Mouse (Mus musculus) megakaryocyte-erythroid progenitor cell, adult 5 weeks (primary cell): ENCODE data around the gene Olfr204. TPM values are rescaled to one million over a fixed set of nuclear protein-coding genes. Genes with fewer than 3 reads are reported as not detected.

Experiments
- polyA plus RNA-seq: library from polyadenylated mRNA; stranded (reverse); fragments of >175 nt; gene quantifications from 2 replicates; pipeline ENCODE4 v1.2.3, GENCODE M21; 2012

Olfr204 gene
- polyA plus RNA-seq = 0.02 TPM in 1 of 2 replicates, not detected in the other

DNA sequence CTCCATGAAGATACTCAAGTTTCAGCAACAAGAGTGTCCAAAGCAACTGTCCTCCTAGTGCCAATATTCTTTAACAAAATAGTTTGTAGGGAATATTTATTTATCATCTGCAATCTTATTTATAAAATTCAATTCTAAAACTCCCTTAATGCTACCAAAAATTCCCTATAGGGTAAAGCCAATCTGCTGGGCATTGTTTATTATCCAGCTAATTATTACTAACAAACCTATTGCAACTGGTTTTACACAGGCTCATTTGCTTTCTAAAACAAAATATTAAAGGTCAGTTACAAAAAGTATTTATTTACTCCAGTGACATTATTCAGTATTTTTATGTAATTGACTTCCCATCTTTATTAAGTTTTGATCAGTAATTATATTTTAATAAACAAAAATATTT, at the start of gene Olfr204:
Gene Olfr204 (minus strand): TSS at position 101 of the 400 bp plus-strand sequence.

DNA sequence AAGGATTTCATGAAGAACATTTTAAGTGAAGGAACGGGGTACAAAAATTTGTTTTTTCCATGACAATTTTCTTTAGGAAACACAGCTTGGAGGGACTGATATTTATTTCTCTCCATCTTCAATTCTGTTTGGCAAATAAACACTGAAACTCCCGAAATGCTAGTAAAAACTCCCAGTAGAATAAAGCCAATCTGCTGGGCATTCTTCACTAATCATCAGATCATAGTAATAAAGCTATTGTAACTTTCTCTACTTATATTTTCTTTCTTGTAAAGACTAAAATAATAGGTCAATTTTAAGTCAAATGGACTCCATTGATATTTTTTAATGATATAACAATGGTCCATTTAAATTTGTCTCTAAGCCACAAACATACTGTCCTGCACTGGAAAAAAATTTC, 45.8 kb upstream of the Olfr204 start, which contains the start of gene Olfr209:
Gene Olfr209 (minus strand): TSS at position 101 of the 400 bp plus-strand sequence.

DNA sequence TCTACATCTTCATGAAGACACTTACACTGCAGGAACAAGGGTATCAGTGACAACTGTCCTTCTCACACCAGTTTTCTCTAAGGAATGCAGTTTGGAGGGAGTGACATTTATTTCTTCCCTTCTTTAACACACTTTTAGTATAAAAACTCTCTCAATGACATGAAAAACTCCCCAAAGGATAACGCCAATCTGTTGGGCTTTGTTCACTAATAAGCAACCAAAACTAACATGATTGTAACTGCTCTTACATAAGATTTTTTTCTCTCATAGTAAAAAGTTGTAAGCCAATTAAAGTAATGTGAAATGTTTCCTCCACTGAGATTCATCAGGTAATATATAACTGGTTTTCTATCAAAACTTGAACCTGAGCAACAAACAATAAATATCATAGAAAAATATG, 31.1 kb upstream of the Olfr204 start, which contains the start of gene Olfr206:
Gene Olfr206 (minus strand): TSS at position 101 of the 400 bp plus-strand sequence.

DNA sequence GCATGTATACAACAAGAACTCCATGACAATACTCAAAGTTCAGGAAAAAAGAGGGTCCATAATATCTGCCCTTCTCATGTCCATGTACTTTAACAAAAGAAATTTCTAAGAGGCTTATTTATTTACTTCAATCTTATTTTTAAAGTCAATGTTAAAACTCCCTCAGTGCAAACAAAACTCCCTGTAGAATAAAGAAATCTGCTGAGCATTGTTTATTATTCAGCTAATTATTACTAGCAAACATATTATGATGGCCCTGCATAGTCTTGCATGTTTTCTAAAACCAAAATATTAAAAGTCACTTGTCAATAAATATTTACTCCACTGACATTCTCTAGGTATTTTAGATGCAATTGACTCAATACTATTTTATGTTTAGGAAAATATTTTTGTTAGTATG, 13.0 kb upstream of the Olfr204 start, which contains the start of gene Olfr205:
Gene Olfr205 (minus strand): TSS at position 101 of the 400 bp plus-strand sequence.

DNA sequence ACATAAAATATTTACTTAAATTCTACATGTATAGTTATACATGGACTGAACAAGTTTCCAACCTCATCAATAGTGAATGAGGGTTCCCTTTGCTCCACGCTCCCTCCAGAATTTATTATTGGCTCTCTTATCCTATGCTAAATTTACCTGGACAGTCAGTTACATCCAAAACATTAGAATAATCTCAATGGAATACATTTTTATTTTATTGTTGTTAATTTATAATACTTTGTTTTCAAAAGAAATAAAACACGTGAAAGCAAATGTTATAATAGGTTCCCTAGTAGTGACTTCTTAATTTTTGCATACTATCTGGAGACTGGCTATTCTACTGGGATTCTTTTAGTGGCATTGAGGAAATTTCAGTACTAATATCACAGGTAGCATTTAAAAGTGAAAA, 19.5 kb downstream of the Olfr204 start, which contains the start of gene Olfr203:
Gene Olfr203 (plus strand): TSS at position 301 of the 400 bp plus-strand sequence.

GRCm38 (mm10) chr16:59286693-59287092, 31.4 kb downstream of the Olfr204 start, which contains the start of gene Olfr202:
Gene Olfr202, minus strand, starts transcription at chr16:59286793.

DNA sequence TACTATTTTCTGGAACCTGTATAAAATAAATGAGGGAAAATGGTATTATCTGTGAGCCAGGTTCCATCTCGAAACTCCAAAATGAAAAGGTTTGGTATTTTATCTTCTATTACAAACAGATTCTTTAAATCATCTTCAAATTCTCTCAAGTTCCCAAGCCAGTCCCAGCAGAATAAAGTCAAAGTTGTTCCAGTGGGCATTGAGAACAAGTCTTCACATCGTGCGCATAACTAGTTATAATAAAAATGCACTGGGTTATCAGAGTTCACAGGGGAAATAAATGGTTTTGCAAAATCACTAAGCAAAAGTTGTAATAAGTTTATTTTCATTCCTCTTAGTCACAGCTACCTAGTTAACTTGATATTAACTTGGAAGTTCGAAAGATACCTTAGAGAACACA, 45.5 kb downstream of the Olfr204 start, which contains the start of gene Olfr201:
Gene Olfr201 (minus strand): TSS at position 101 of the 400 bp plus-strand sequence.

Other genes starting within 250 kb of the Olfr204 start
- gene Olfr190, start 240.2 kb downstream of the Olfr204 start, polyA plus RNA-seq = not detected in 2 replicates
- not detected in 2 replicates for gene Olfr191, start 228.4 kb downstream of the Olfr204 start, polyA plus RNA-seq
- gene Olfr193, start 206.4 kb downstream of the Olfr204 start, polyA plus RNA-seq = not detected in 2 replicates
- not detected in 2 replicates for gene Olfr194, start 197.2 kb downstream of the Olfr204 start, polyA plus RNA-seq
- gene Olfr195, start 171.2 kb downstream of the Olfr204 start, polyA plus RNA-seq = not detected in 2 replicates
- not detected in 2 replicates for gene Olfr196, start 147.8 kb downstream of the Olfr204 start, polyA plus RNA-seq
- not detected in 2 replicates for gene Olfr198, start 114.7 kb downstream of the Olfr204 start, polyA plus RNA-seq
- gene Olfr199, start 98.5 kb downstream of the Olfr204 start, polyA plus RNA-seq = not detected in 2 replicates
- not detected in 2 replicates for gene Olfr201, start 45.6 kb downstream of the Olfr204 start, polyA plus RNA-seq
- not detected in 2 replicates for gene Olfr202, start 31.5 kb downstream of the Olfr204 start, polyA plus RNA-seq
- gene Olfr203, start 19.4 kb downstream of the Olfr204 start, polyA plus RNA-seq = not detected in 2 replicates
- gene Olfr205, start 12.9 kb upstream of the Olfr204 start, polyA plus RNA-seq = not detected in 2 replicates
- gene Olfr206, start 31.0 kb upstream of the Olfr204 start, polyA plus RNA-seq = not detected in 2 replicates
- gene Olfr209, start 45.7 kb upstream of the Olfr204 start, polyA plus RNA-seq = not detected in 2 replicates
- not detected in 2 replicates for gene Gabrr3, start 89.1 kb upstream of the Olfr204 start, polyA plus RNA-seq
- gene Riox2, start 153.5 kb upstream of the Olfr204 start, polyA plus RNA-seq = 7.3 and 8.0 TPM in 2 replicates